Comparison of ENCODE assay signal across 1 mouse cellular context in genomic region chr2:30930846-30931245, GRCm38 (mm10). TPM values are rescaled to one million over a fixed set of nuclear protein-coding genes. Genes with fewer than 3 reads are reported as not detected.
"Had no signal": no experiment of that assay in that cellular context is flagged by ENCODE, and none has a peak within 500 bp of the region (broad histone marks: within the 10 kb centered on the region; RNA-seq: fewer than 3 reads in every experiment).

No protein-coding gene starts in this region.

RNA-seq across cellular contexts. Expression of gene Ptges, which starts 1.2 kb away (rescaled TPM):
- polyA plus RNA-seq: inflammation-experienced regulatory T-cells, adult 6 months had no signal
